Mouse (Mus musculus): ENCODE measurements around the gene Crip1. TPM values are rescaled to one million over a fixed set of nuclear protein-coding genes. Genes with fewer than 3 reads are reported as not detected.

Gene Crip1
- polyA plus RNA-seq, 1 experiment from 2014 or later = 1,744 TPM

DNA sequence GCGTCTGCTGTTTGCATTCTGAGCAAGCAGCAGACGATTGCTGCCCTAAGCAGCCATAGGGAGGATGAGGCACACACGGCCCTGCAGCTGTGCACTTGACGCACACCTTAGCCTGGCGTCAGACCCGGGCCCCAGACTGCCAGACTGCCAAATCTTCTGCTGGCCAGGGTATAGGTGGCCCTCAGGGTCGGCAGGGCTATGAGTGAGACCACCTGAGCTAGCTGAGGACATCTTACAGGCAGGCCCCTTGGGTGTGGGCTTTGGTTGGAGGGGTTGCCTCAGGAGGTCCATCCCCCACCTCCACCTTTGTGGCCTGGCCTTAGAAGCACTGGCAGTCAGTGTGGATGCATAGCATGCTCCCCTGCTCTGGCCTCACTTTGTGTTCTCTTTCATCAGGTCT lies 10.7 kb upstream of the Crip1 start:
- Histone ChIP-seq H3K27me3 (replicated peaks; ENCODE audit: insufficient read depth, low read length) (no peaks in the 10 kb centered on the region), H3K9me3 (ENCODE audit: low read length) (no peaks in the 10 kb centered on the region), H3K4me1 (ENCODE audit: insufficient read depth, low read depth, low read length) (peaks cover 29% of the 10 kb centered on the region), H3K36me3 (ENCODE audit: insufficient read depth, low read length) (peaks cover 21% of the 10 kb centered on the region), H3K9ac (replicated peaks; ENCODE audit: low read depth) (no peak overlapping the region), H3K4me3 (ENCODE audit: low read depth, low read length) (no peak overlapping the region), H3K4me2 (replicated peaks; ENCODE audit: low read depth, low read length) (no peak overlapping the region), H3K27ac (ENCODE audit: low read length) (no peak overlapping the region)
- 89% methylated on average over 7 of the region's 7 CpGs for WGBS
- DNase-seq (ENCODE audit: low spot score) = no peak
- TF ChIP-seq EP300 (IDR thresholded peaks at IDR 0.05) (no peak), CTCF (IDR thresholded peaks at IDR 0.05) (no peak)
- ATAC-seq = no peak

DNA sequence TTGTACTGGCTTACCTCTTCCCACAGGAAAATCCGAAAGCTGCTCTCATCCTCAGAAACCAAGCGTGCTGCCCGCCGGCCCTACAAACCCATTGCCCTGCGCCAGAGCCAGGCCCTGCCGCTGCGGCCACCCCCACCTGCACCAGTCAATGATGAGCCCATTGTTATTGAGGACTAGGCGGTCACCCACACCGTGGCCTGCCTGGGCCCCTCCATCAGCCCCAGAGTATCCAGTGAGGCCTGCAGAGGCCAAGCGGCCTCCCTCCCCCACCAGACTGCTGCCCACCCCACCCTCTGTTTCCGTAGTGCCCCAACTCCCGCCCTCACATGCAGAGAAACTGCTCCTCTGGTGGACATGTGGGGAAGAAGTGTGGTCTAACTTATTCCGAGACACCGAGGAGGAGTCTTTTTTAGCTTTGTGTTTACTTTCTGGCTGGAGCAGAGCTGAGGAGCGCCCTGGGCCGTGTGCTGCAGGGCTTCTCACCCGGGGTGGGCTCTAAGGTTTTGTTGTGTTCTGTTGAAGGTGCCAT lies 9.6 kb upstream of the Crip1 start:
- Histone ChIP-seq H3K4me3 (ENCODE audit: low read depth, low read length) (no peak overlapping the region), H3K27me3 (replicated peaks; ENCODE audit: insufficient read depth, low read length) (no peaks in the 10 kb centered on the region), H3K4me2 (replicated peaks; ENCODE audit: low read depth, low read length) (no peak overlapping the region), H3K36me3 (ENCODE audit: insufficient read depth, low read length) (peaks cover 15% of the 10 kb centered on the region; the same call in 1 of the 2 replicates), H3K9me3 (ENCODE audit: low read length) (no peaks in the 10 kb centered on the region), H3K9ac (replicated peaks; ENCODE audit: low read depth) (no peak overlapping the region), H3K4me1 (ENCODE audit: insufficient read depth, low read depth, low read length) (peaks cover 29% of the 10 kb centered on the region), H3K27ac (ENCODE audit: low read length) (no peak overlapping the region)
- WGBS = 71% methylated on average over 17 of the region's 17 CpGs
- ATAC-seq (no peak), DNase-seq (ENCODE audit: low spot score) (no peak)
- TF ChIP-seq EP300 (IDR thresholded peaks at IDR 0.05) (no peak), CTCF (IDR thresholded peaks at IDR 0.05) (peak; percentile 41)

DNA sequence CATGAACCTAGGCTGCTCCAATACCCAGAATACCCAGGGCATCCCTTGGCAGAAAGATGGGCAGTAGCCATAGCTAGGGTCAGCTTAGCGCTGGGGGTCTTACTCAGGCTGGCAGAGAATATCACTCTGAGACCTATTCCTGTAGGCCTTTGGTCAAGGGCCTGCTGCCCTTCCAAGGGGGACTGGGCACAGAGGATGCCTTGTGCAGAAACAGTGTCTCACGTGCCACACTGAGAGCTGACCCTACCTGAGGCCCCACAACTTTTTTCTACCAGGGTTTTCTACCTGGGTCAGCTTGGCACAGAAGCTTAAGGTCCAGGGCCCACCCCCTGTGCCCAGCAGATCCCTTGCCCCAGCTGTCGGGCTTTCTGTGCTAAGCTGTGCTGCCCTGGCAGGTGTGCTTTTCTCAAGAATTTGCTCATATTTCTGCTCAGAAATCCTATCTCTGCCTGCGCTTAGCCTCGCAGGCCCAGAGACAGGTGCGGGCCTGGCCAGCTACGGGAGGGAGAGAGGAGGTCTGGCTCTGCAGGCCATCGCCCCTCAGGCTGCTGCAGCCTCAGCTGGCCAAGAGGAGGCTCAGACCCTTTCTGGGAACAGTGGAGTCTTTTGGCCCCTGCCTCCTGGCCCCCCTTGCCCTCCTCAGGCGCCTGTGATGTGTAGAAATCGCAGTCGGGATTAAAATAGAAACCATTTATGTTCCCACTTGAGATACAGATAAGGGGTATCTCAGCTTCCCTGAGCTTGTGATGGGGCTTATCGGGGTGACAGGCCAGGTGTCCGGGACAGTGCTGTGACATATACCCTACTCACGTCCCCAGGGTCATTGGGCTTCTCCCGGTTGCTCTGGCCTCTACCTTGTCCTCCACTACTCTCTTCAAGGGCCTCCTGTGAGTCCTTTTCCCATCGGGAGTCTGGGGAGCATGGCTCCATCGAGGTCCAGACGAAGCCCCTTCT lies 8.6 kb upstream of the Crip1 start:
- Histone ChIP-seq H3K4me3 (ENCODE audit: low read depth, low read length) (no peak overlapping the region), H3K4me1 (ENCODE audit: insufficient read depth, low read depth, low read length) (peaks cover 27% of the 10 kb centered on the region), H3K9me3 (ENCODE audit: low read length) (no peaks in the 10 kb centered on the region), H3K9ac (replicated peaks; ENCODE audit: low read depth) (no peak overlapping the region), H3K27ac (ENCODE audit: low read length) (peak overlapping the region; percentile 97), H3K36me3 (ENCODE audit: insufficient read depth, low read length) (peaks cover 15% of the 10 kb centered on the region; the same call in 1 of the 2 replicates), H3K27me3 (replicated peaks; ENCODE audit: insufficient read depth, low read length) (no peaks in the 10 kb centered on the region), H3K4me2 (replicated peaks; ENCODE audit: low read depth, low read length) (no peak overlapping the region)
- DNase-seq (ENCODE audit: low spot score) = no peak
- TF ChIP-seq EP300 (IDR thresholded peaks at IDR 0.05) (no peak), CTCF (IDR thresholded peaks at IDR 0.05) (no peak)
- WGBS = 72% methylated on average over 18 of the region's 18 CpGs
- ATAC-seq = no peak

DNA sequence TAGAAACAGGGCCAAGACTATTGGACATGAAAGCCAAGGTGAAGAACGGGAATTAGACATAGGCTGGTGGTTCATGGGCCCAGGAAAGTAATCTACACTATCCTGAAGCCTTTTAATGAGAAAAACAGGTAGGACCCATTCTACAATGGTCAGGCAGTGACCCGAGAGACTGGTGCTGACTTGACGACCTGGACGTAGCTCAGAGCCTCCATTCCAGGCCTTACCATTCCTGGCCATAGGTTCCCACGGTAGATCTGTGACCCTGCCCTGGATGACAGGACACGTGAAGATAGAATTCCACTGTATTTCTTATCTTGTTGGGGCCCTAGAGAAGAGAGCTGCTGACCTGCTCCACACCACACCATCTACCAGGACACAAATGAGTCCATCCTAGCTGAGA lies 7.8 kb upstream of the Crip1 start:
- Histone ChIP-seq H3K4me3 (ENCODE audit: low read depth, low read length) (no peak overlapping the region), H3K4me2 (replicated peaks; ENCODE audit: low read depth, low read length) (no peak overlapping the region), H3K9me3 (ENCODE audit: low read length) (no peaks in the 10 kb centered on the region), H3K27ac (ENCODE audit: low read length) (peak overlapping the region; percentile 97), H3K4me1 (ENCODE audit: insufficient read depth, low read depth, low read length) (peaks cover 27% of the 10 kb centered on the region), H3K9ac (replicated peaks; ENCODE audit: low read depth) (no peak overlapping the region), H3K36me3 (ENCODE audit: insufficient read depth, low read length) (peaks cover 15% of the 10 kb centered on the region; the same call in 1 of the 2 replicates), H3K27me3 (replicated peaks; ENCODE audit: insufficient read depth, low read length) (no peaks in the 10 kb centered on the region)
- no peak for TF ChIP-seq CTCF (IDR thresholded peaks at IDR 0.05)
- TF ChIP-seq EP300 (IDR thresholded peaks at IDR 0.05) = no peak
- 66% methylated on average over 6 of the region's 6 CpGs for WGBS
- ATAC-seq (no peak), DNase-seq (ENCODE audit: low spot score) (no peak)

DNA sequence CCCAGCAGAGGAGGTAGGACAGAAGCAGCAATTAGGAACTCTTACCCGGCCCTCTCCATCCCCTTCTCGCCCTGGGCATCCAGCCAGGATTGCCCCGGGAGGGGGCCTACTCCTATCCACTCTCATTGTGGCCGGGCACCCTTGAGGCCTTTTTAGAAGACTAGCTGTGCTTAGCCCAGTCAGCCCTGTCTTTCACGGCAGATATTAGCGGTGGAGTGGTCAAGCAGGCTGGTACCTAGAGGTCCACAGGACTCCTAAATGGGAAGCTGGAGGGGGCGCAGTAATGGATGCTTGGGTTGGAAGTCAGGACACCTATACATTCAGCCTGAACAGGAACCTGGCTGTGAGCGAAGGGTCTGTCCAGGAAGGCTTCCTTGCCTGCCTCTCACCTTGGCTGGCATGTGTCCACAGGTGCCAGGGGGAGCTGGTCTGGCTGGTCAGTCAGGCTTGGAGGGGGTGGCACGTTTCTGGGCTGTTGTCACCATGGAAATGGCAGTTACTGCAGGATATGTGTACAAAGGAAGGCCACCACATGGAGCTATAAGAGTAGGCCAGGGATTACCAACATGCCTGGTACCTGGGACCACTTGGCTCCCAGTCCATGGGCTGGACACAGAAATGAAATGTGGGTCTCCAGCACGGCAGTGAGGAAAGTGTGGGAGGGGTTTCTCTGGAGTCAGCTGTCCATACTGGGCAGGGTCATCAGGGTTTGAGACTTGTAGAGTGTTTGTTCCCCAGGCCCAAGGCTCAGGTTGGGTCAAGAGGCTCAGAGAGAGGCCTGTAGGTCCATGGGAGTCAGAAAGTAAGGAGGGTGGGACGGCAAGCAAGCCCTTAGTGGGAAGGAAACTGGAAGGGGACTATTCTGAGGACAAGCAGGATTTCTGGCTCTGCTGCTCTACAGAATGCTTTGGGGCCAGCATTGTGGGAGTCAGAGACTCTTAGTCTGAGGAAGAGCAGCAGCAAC lies 6.9 kb upstream of the Crip1 start:
- Histone ChIP-seq H3K4me1 (ENCODE audit: insufficient read depth, low read depth, low read length) (peaks cover 29% of the 10 kb centered on the region), H3K36me3 (ENCODE audit: insufficient read depth, low read length) (peaks cover 16% of the 10 kb centered on the region), H3K27ac (ENCODE audit: low read length) (peak overlapping the region; percentile 97), H3K9me3 (ENCODE audit: low read length) (no peaks in the 10 kb centered on the region), H3K9ac (replicated peaks; ENCODE audit: low read depth) (no peak overlapping the region), H3K27me3 (replicated peaks; ENCODE audit: insufficient read depth, low read length) (no peaks in the 10 kb centered on the region), H3K4me3 (ENCODE audit: low read depth, low read length) (peak overlapping the region; percentile 72; the same call in 1 of the 2 replicates), H3K4me2 (replicated peaks; ENCODE audit: low read depth, low read length) (peak overlapping the region; percentile 69)
- DNase-seq (ENCODE audit: low spot score) = peak; percentile 89
- ATAC-seq = peak; percentile 18
- TF ChIP-seq CTCF (IDR thresholded peaks at IDR 0.05) = peak; percentile 10; the same call in 1 of the 2 replicates
- TF ChIP-seq EP300 (IDR thresholded peaks at IDR 0.05) = no peak; the same call in 1 of the 2 replicates
- 32% methylated on average over 11 of the region's 11 CpGs for WGBS

Data from lung, postnatal 0 days (tissue).